Mouse (Mus musculus) neutrophil, adult 83 days (primary cell): ENCODE measurements around the gene Skint8. TPM values are rescaled to one million over a fixed set of nuclear protein-coding genes. Genes with fewer than 3 reads are reported as not detected.

ENCODE experiments used
- total RNA-seq, 2 experiments: library from RNA; stranded (reverse); gene quantifications; one replicate each; pipeline ENCODE4 v1.2.4; 2023

Skint8 gene
- not detected for total RNA-seq

DNA sequence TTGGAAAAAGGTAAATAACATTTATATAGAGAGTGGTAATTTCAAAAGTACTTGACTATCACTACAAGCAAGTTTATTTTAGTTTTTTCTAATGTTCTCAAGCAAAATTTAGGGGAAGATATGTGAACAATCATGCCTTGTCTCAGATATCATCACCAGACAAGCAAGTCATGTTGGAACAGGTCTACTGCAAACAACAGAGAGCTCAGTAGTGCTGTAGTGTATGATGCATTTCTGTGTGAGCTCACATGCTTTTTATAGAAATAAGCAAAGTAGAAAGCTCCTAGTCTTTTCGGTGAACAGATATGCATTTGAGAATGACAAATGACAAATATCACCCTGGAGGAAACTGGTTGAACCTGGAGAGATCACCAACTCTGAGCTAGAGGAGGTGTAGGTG is at the start of gene Skint8:
Gene Skint8, plus strand, starts transcription at position 301 of the 400 bp plus-strand sequence.

DNA sequence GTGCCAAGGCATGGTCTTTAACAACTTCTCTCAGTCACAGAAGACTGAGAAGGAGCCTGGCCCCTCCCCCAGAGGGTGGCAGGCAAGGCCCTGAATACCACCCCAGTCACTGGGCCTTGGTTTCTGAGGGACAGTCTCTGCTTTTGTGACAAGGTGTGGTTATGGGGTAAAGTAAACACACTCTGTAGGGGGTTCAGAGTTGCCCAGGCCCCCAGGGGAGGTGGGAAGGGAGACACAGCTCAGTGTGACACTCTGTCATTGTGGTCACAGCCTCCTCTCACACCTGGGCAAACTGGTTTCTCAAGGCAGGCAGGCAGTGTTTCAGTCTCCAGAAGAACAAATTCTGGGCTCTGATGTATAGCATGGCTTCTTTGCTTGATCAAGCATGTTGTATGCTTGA is 16.4 kb upstream of the Skint8 start, which contains the start of gene Slc5a9:
Gene Slc5a9, minus strand, starts transcription at position 144 of the 400 bp plus-strand sequence.

DNA sequence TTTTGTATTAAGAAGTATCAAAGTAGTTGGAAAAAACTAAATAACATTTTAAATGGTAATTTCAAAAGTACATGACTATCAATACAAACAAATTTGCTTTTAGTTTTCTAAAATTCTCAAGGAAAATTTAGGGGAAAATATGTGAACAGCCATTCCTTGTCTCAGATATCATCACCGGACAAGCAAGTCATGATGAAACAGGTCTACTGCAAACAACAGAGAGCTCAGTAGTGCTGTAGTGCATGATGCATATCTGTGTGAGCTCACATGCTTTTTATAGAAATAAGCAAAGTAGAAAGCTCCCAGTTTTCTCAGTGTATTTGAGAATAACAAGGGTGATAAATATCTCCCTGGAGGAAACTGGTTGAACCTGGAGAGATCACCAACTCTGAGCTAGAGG is 53.4 kb downstream of the Skint8 start, which contains the start of gene Skint7:
Gene Skint7, plus strand, starts transcription at position 301 of the 400 bp plus-strand sequence.

Other genes starting within 250 kb of the Skint8 start
- gene Spata6, start 199.4 kb upstream of the Skint8 start, total RNA-seq = 10 to 100 TPM; 11.5 to 13.4 TPM
- gene Slc5a9, start 16.5 kb upstream of the Skint8 start, total RNA-seq = not detected
- not detected for gene Skint7, start 53.5 kb downstream of the Skint8 start, total RNA-seq
- gene Skint1, start 86.9 kb downstream of the Skint8 start, total RNA-seq = not detected
- not detected for gene Skint4, start 152.6 kb downstream of the Skint8 start, total RNA-seq